Mouse (Mus musculus) layer of hippocampus, adult 18-20 months (tissue): Measurements from ENCODE around the gene Col18a1. TPM values are rescaled to one million over a fixed set of nuclear protein-coding genes. Genes with fewer than 3 reads are reported as not detected.

Experiments used
- DNase-seq, 2 experiments: peaks; one replicate each; pipeline ENCODE4 v3.0.0; 2022; ENCODE audit warnings: low spot score in 2 of 2
- total RNA-seq, 2 experiments: library from RNA; stranded (reverse); gene quantifications; 2 replicates each; pipeline ENCODE4 v1.2.3; 2021

Col18a1 gene
- total RNA-seq, 2 experiments from 2014 or later, result 3.3 to 3.5 TPM

GRCm38 (mm10) chr10:77187427-77187826 is 21.1 kb upstream of the Col18a1 start:
- DNase-seq, result no peak

- DNase-seq, result no peak
Measured at GRCm38 (mm10) chr10:77182804-77183331, 16.5 kb upstream of the Col18a1 start.

- no peak for DNase-seq
Measured at GRCm38 (mm10) chr10:77180110-77180509, 13.8 kb upstream of the Col18a1 start.

- DNase-seq, result no peak
Measured at GRCm38 (mm10) chr10:77178691-77179090, 12.3 kb upstream of the Col18a1 start.

- no peak for DNase-seq
Measured at GRCm38 (mm10) chr10:77170400-77170799, 4.1 kb upstream of the Col18a1 start.

- no peak for DNase-seq
Measured at GRCm38 (mm10) chr10:77165318-77165945, 916 bp downstream of the Col18a1 start.

- DNase-seq, result no peak
Measured at GRCm38 (mm10) chr10:77164437-77165052, 1.8 kb downstream of the Col18a1 start.

GRCm38 (mm10) chr10:77164041-77164436 is 2.3 kb downstream of the Col18a1 start:
- DNase-seq, result no peak

GRCm38 (mm10) chr10:77163392-77163977 is 2.9 kb downstream of the Col18a1 start:
- DNase-seq, result no peak

- no peak for DNase-seq
Measured at GRCm38 (mm10) chr10:77159573-77159972, 6.8 kb downstream of the Col18a1 start.

- DNase-seq, result no peak
Measured at GRCm38 (mm10) chr10:77158948-77159347, 7.4 kb downstream of the Col18a1 start.

GRCm38 (mm10) chr10:77157245-77158019 is 8.9 kb downstream of the Col18a1 start:
- no peak for DNase-seq

GRCm38 (mm10) chr10:77152178-77152621 is 14.1 kb downstream of the Col18a1 start:
- DNase-seq, result no peak

GRCm38 (mm10) chr10:77151551-77152002 is 14.8 kb downstream of the Col18a1 start:
- DNase-seq, result no peak

GRCm38 (mm10) chr10:77150947-77151521 is 15.3 kb downstream of the Col18a1 start:
- no peak for DNase-seq

GRCm38 (mm10) chr10:77150016-77150415 is 16.3 kb downstream of the Col18a1 start:
- DNase-seq, result no peak

GRCm38 (mm10) chr10:77147545-77147944 is 18.8 kb downstream of the Col18a1 start:
- no peak for DNase-seq

- DNase-seq, result no peak
Measured at GRCm38 (mm10) chr10:77146901-77147463, 19.4 kb downstream of the Col18a1 start.

GRCm38 (mm10) chr10:77145946-77146345 is 20.4 kb downstream of the Col18a1 start:
- no peak for DNase-seq

- no peak for DNase-seq
Measured at GRCm38 (mm10) chr10:77144372-77144771, 22.0 kb downstream of the Col18a1 start.

GRCm38 (mm10) chr10:77142328-77142727 is 24.0 kb downstream of the Col18a1 start:
- no peak for DNase-seq
